Mouse (Mus musculus): ENCODE measurements around the gene Fbxo10.

Fbxo10 gene

DNA sequence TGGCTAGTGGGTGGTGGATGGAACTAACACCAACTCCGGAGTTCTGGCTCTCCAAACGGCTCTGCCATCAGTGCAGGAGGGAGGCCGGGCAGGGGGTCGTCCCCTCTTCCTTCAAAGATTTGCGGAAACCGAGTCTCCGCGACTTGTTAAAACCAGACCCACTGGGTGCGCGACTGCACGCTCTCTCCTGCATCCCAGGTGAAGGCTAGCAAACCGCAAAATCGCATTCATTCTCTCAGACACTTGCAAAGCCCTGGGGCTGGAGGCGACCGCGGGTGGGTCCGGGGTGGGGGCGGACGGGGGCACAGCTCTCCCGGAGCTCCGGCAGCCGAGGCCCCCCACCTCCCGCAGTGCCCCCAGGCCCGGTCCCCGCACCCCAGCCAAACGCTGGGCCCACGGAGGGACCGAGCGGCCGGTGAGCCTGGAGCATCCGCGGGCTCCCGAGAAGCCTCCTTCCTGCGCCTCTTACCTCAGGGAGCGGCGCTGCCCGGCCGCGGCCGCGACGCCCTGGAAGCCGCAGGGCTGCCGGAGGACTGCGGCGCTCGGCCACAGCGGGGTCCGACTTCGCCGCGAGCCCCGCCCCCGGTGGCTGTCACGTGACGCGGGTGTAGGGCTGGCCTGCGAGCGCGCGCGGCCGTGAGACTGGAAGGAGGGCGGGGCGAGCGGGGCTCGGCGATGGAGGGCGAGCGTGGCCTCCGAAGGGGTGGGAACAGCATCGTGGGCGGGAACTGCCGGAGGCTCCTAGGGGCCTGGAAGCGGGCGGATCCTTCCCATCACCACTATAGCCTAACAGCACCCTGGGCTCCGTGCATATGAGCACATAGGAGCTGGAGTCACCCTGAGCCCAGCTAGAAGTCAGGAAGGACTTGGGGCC lies at the start of gene Fbxo10:
Gene Fbxo10, minus strand, starts transcription at position 584 of the 874 bp plus-strand sequence.
- TF ChIP-seq GATA4 (IDR thresholded peaks at IDR 0.05; ENCODE audit: insufficient replicate concordance, low read length): no peak

DNA sequence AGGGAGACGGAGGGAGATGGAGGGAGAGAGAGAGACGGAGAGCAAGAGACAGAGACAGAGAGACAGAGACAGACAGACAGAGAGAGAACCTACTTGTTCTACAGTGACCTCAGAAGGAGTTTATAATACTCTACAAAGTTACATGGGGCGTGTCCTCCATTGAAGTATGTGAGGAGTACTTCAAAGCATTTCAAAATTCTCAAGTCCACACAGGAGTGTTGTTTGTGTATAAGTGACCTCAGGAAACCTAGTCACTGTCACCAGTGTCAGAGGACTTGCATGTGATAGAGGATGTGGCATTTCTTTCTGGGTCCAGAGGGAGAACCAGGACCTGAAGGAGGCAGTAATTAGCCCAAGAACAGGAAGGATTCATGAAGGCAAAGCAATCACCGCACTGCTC lies 46.6 kb upstream of the Fbxo10 start:
- TF ChIP-seq GATA4 (IDR thresholded peaks at IDR 0.05; ENCODE audit: insufficient replicate concordance, low read length): no peak

DNA sequence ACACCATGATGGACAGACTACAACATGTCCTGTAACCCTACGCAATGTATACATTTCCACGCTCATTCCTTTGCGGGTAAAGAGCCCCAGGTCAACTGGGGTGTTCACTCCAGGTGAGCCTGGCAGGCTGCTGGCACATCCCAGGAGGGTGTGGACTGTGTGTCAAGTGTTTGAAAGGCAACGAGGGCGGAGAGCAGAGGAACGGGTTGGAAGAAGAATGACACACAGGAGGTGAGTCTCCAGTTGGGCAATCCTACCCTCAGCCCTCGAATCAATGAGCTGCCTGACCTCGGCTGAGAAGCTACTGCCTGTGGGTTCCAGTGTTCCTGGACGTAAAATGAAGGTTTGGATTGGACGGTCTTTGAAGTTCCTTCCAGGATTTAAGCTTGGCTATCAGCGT lies 36.9 kb upstream of the Fbxo10 start:
- TF ChIP-seq GATA4 (IDR thresholded peaks at IDR 0.05; ENCODE audit: insufficient replicate concordance, low read length): no peak

DNA sequence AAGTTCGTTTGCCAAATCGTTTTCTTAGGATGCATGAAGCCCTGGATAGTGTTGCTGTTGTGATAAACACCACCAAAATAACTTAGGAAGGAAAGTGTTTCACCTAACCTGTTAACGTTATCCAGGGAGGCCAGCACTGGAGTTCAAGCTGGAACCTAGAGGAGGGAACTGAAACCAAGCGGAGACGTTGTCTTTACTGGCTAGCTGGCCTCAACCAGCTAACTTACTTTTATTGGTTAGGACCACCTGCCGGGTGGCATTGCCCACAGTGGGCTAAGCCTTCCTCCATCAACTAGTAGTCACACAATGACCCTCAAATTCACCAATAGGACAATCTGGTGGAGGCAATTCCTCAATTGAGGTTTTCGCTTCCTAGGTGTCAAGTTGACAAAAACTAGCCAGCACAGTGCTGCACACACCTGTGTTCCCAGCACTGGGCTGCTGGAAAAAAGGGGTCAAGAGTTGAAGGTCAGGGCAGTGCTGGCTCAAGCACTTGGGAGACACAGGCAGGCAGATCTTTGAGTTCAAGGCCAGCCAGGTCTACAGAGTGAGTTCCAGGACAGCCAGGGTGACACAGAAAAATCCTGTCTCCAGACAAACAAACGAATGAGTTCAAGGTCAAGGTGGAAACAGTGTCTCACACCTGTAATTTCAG lies 24.2 kb upstream of the Fbxo10 start:
- TF ChIP-seq GATA4 (IDR thresholded peaks at IDR 0.05; ENCODE audit: insufficient replicate concordance, low read length): no peak

DNA sequence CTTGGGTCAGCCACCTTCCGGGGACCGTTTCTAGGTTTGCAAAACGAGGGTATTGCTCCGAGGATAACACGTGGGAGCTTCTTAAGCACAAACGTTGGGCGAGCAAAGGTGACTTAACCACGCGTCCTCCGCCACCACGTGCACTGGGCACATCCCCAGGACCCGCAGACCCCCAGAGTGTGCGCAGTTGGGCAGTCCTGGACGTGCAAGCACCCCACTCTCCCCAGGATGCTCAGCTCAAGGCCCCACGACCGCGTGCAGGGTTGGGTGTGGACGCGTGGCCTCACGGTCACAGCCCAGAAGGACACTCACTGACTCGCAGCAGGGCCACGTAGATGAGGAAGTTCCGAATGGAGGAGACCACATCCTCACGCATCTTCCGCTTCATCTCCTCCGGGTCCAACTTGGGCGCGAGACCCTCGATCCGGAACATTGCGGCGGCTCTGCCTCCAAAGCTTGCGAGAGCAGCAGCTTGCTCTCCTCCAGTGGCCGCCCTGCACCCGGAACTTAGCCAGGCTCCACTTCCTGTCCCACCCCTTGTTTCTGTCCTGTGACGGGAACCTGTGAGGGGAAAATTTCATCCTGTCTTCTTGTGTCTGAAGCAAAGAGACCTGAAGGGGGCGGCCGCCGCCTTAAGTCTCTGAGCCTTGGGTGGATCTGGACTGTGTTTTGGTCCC lies 23.3 kb upstream of the Fbxo10 start, which contains the start of gene Tomm5:
Gene Tomm5, minus strand, starts transcription at position 514 of the 677 bp plus-strand sequence.
- no peak for TF ChIP-seq GATA4 (IDR thresholded peaks at IDR 0.05; ENCODE audit: insufficient replicate concordance, low read length)

DNA sequence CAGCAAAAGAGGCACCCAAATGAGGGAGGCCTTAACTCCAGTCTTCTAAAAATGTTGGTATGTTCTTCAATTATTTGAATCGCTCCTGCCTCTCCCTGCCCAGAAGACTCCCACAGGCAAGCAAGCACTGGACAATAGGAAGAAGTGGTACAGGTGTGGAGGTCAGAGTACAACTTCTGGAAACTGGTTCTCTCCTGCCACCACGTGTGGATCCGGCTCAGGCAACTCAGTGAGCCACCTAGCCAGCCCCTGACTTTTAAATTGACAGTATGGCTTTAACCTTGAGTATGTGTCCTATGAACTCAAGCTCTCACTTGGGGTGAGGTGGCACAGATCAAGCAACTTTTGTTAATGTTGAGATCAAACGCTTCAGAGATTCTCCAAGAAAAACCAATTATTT lies 22.7 kb upstream of the Fbxo10 start:
- TF ChIP-seq GATA4 (IDR thresholded peaks at IDR 0.05; ENCODE audit: insufficient replicate concordance, low read length): no peak

DNA sequence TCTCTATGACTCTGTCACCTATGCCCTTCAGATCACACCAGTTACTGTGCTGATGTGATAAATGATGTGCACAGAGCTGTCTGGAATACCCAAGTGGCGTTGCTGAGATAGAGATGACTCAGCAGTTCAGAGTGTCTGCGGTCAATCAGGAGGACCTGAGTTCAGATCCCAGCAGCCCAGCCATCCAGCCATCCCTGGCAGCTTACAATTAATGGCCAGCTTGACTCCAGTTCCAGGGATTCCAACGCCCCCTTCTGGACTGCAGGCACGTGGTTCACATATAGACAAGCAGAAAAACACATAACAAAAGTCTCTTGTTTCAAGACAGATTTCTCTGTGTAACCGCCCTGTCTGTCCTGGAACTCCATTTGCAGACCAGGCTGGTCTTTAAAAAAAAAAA lies 22.0 kb upstream of the Fbxo10 start:
- no peak for TF ChIP-seq GATA4 (IDR thresholded peaks at IDR 0.05; ENCODE audit: insufficient replicate concordance, low read length)

DNA sequence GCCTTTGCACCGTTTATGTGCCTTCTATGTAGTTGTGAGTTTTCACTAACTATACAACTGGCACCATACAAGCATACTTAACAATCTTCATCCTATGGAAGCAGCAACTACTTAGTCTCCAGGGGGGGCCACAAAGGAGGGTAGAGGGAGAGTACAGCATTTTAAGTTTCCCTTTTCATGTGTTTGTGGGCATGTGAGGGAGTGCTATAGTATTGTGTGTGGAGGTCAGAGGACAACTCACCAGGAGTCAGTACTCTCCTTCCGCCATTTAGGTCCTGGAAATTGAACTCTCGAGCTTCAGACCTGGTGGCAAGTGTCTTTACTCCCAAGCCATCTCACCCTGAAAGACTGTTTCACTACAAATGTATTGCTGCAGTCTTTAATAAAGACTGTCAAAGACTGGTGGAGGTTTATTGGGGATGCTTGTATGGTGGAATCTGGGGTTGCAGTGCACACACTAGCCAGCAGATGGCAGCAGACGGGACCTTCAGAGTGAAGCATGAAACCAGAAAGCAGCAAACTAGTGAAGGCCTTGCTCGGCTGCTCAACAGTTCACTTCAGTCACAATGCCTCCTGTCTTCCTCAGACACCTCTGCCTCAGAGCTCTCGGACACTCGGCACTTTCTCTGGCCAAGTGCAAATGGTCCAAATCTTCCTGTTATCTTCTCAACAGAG lies 12.9 kb upstream of the Fbxo10 start:
- TF ChIP-seq GATA4 (IDR thresholded peaks at IDR 0.05; ENCODE audit: insufficient replicate concordance, low read length): no peak

DNA sequence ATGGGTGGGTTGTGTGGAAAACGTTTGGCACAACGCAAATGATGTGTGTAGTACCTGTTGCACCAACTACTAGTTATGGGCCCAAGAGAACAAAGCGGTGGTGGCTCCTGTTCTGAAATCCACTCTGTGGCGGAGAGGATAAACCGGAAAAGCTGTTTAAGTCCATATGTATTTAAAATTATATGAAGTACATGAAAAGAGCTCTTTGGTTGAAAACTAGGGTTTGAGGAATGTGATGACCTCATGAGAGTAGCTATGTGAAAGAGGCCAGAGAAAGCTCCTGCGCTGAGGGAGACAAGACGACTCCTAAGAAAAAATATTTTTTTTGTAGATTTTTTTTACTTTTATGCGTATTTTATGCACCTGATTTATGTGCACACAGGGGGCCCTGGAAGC lies 489 bp upstream of the Fbxo10 start:
- TF ChIP-seq GATA4 (IDR thresholded peaks at IDR 0.05; ENCODE audit: insufficient replicate concordance, low read length): no peak

DNA sequence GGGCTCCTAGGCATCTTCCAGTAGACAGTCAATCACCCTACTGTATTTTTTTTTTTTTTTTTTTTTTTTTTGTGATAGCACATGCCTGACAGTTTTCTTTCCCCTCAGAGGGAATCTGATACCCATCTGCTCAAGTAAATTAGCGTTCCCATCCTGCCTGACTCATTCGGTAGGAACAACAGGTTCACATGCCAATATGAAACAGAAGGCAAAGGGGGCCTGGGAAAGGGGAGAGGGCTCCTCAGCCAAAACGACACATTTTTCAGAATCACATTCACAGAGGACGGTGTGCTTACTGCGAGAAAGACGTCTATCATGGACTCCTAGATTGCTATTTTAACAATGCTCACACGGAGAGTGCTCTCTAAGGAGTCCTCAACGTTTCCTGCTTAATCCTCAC lies 917 bp downstream of the Fbxo10 start:
- no peak for TF ChIP-seq GATA4 (IDR thresholded peaks at IDR 0.05; ENCODE audit: insufficient replicate concordance, low read length)

DNA sequence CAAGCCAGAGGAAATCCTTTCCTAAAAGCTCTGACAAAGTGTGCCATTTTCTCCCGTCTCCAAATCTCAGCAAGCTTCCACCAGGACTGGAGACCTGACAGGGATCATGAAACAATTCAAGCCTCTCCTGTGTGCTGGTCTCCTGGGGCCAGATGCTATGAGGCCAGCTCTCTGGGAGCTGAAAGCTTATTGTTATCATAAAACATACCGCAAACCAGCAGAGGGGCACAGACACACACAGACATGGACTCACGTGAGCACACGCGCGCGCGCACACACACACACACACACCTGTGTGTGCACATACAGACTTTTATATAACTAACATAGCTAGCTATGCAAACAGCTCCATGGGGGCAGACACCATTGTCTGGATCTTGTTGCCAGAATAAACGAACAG lies 1.5 kb downstream of the Fbxo10 start:
- no peak for TF ChIP-seq GATA4 (IDR thresholded peaks at IDR 0.05; ENCODE audit: insufficient replicate concordance, low read length)

DNA sequence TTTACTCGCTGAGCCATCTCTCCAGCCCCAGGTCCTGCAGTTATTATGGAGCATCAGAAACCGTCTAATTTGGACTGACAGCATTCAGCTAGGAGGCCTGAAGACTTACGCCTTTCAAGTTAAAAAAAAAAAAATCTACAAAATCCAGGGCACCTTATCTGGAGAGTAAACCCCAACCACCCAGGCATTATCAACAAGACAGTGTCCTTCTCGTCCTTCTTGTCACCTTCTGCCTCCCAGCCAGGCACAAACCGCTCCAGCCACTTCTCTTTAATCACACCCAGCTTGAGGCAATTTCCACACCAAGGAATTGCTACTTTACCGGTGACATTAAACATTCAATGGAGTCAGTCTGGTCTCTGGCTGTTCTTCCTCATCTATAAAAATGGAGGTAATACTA lies 10.9 kb downstream of the Fbxo10 start:
- TF ChIP-seq GATA4 (IDR thresholded peaks at IDR 0.05; ENCODE audit: insufficient replicate concordance, low read length): no peak

DNA sequence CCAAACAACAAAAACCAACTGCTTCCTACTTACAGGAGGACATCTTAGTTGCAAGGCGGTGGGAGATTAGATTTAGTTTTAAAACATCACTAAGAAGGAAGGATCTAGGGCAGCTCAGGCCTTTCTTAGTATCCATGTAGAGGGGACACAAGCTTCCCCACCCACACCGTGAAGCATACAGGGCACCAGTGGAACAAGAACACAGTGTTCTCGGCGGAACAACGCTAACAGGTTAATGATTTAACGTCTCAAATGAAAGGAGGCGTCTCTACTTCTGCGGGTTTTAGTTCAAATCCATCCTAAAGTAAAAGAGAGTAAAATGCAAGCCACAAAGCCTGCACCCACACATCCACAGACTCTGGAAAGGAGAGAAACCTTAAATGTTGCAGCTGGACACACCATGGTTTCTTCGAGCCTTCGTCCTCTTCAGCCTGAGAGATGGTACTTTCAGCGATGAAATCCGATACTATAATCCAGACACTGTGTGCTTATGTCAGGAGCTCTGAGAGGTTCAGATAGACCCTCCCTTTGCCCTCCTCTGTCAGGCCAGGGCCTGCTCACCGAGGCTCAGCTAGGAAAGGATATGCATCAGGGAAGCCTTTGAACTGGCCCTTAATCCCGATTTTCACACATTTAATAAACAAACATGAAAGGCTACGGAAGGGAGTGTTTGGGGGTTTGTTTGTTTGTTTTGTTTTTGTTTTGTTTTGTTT lies 12.0 kb downstream of the Fbxo10 start:
- no peak for TF ChIP-seq GATA4 (IDR thresholded peaks at IDR 0.05; ENCODE audit: insufficient replicate concordance, low read length)

DNA sequence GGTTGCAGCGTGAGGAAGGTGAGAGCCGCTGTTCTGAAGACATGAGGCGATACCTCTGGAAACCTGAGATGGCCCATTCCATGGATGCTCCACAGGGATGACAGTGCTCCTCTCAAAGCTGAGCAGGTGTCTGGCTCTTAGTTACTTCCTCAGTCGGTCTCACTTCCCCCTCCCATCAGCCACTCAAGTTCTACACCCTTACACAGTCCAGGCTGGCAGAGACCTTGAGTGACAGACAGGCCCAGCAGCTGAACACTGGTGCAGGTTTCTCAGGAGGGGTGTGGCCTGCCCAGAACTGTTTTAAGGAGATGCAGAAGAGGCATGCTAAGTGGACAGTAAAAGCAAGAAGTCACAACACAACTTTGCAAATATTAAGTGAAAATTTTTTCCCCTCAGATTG lies 16.7 kb downstream of the Fbxo10 start:
- TF ChIP-seq GATA4 (IDR thresholded peaks at IDR 0.05; ENCODE audit: insufficient replicate concordance, low read length): no peak

Measured in liver, adult (tissue).